Mouse (Mus musculus): ENCODE measurements around the gene Recql5. TPM values are rescaled to one million over a fixed set of nuclear protein-coding genes. Genes with fewer than 3 reads are reported as not detected.

Gene Recql5
- polyA plus RNA-seq, 1 experiment from 2014 or later: 6.1 TPM

DNA sequence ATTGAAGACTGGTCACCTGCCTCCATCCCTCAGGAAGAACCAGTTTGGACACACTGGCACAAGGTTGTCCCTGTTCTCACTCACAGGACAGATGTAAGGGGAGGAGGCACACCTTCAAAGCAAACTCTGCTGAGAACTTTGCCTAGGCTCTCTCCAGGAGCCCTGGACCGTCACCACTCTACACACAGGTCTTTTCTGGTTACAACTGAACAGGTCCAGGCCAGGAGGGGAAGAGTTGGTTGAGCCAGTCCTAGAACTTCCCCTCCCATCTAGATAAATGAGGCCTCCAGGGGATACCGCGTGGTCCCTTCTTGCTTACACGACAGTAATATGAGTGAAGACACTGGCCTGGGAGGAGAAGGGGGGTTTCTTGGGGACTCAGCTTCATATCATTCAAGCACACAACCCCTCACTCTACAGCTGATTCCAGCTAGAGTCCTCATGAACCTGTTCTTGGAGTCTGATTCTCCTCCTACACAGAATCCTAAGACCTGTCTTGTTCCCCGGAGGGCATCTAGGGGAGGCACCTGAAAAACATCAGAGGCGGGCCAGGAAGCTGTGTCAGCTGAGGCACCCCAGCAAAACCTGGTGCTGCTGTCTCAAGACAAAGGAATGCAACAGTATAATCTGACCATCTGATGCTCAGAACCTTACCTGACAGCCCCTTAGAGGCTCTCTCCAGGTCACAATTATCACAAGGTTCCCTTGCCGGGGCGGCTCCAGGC, 28.9 kb downstream of the Recql5 start:
- peaks cover 23% of the 10 kb centered on the region for H3K36me3 ChIP-seq (replicated peaks; ENCODE audit: insufficient read depth, low read length)
- peak overlapping the region; percentile 95 for H3K27ac ChIP-seq (ENCODE audit: low read depth)
- H3K4me3 ChIP-seq (ENCODE audit: low read depth, low read length): no peak overlapping the region
- DNase-seq: peak; percentile 25
- TF ChIP-seq CTCF (IDR thresholded peaks at IDR 0.05; ENCODE audit: low read depth): no peak
- no peak for TF ChIP-seq EP300 (IDR thresholded peaks at IDR 0.05; ENCODE audit: low read depth)
- H3K4me1 ChIP-seq (ENCODE audit: insufficient read depth): peaks cover 55% of the 10 kb centered on the region
- ATAC-seq: no peak
- H3K9ac ChIP-seq (replicated peaks): peak overlapping the region; percentile 53
- H3K4me2 ChIP-seq (ENCODE audit: low read depth, low read length): peak overlapping the region; percentile 77
- H3K27me3 ChIP-seq (ENCODE audit: insufficient read depth, low read length): no peaks in the 10 kb centered on the region
- no peaks in the 10 kb centered on the region for H3K9me3 ChIP-seq (ENCODE audit: low read length)
- WGBS (ENCODE audit: insufficient replicate concordance): 63% methylated on average over 8 of the region's 8 CpGs

DNA sequence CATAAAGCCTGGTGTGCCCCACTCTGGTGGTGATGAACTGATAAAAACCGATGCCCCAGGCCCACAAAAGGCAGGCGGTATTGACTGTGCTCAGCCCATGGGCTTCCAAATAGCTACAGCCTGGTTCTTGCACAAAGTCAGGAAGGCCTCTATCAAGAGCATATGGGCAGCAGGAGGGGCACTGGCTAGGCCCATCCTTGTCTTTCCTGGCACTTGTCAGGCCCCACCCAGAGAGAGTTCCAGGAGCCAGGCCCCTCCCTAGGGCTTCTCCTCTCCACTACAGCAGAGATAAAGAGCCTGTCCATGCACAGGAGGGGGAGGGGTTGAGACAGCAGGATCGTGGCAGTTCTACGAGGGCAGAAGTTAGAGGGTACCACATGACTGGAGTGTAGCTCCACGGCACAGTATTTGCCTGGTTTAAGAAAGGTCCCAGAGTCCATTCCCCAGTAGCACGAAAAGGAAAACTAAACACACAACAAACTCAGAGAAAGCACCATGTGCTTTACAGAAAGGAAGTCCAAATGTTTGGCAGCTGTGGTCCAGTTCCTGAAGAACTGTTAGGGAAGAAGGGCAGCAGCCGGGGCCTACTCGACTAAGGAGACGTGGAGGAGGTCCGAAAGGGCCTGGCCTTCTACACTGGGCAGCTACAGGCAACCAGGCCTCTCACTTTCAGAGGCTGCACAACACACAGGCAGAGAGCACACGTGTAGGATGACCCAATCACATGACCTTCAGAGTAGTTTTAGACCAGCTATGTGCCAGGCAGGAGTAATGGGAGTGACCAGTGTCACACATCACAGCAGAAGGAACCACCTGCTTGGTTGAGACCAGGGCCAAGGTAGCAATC, 29.7 kb downstream of the Recql5 start:
- Histone ChIP-seq H3K27me3 (ENCODE audit: insufficient read depth, low read length) (no peaks in the 10 kb centered on the region), H3K4me1 (ENCODE audit: insufficient read depth) (peaks cover 59% of the 10 kb centered on the region), H3K4me2 (ENCODE audit: low read depth, low read length) (peak overlapping the region; percentile 77), H3K9ac (replicated peaks) (peak overlapping the region; percentile 80), H3K9me3 (ENCODE audit: low read length) (no peaks in the 10 kb centered on the region), H3K4me3 (ENCODE audit: low read depth, low read length) (peak overlapping the region; percentile 63; the same call in 1 of the 2 replicates), H3K27ac (ENCODE audit: low read depth) (peak overlapping the region; percentile 95), H3K36me3 (replicated peaks; ENCODE audit: insufficient read depth, low read length) (peaks cover 22% of the 10 kb centered on the region)
- peak; percentile 81 for ATAC-seq
- DNase-seq: peak; percentile 77
- TF ChIP-seq CTCF (IDR thresholded peaks at IDR 0.05; ENCODE audit: low read depth): peak; percentile 9; the same call in 1 of the 2 replicates
- peak; percentile 81 for TF ChIP-seq EP300 (IDR thresholded peaks at IDR 0.05; ENCODE audit: low read depth)
- WGBS (ENCODE audit: insufficient replicate concordance): 39% methylated on average over 11 of the region's 11 CpGs

DNA sequence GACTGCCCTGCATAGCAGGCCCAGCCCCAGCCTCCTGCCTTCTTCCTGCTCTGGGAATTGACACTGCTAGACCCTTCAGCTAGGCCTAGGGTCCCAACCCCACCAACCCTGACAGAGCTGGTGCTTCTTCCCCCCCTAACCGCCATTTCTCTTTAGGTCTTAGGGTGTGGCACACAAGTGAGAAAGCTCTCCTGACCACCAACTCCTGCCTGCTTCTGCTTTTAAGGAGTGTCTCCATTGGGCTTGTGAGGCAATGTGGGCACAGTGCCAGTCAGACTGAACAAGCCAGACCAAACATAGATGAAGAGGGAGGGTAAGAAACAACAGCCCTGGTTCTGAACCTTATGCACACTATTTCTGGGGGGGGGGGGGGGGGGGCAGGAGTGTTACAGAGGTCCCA, 30.4 kb downstream of the Recql5 start:
- Histone ChIP-seq H3K4me2 (ENCODE audit: low read depth, low read length) (peak overlapping the region; percentile 77), H3K9ac (replicated peaks) (peak overlapping the region; percentile 80), H3K4me1 (ENCODE audit: insufficient read depth) (peaks cover 59% of the 10 kb centered on the region), H3K4me3 (ENCODE audit: low read depth, low read length) (peak overlapping the region; percentile 63), H3K36me3 (replicated peaks; ENCODE audit: insufficient read depth, low read length) (peaks cover 17% of the 10 kb centered on the region), H3K9me3 (ENCODE audit: low read length) (no peaks in the 10 kb centered on the region), H3K27ac (ENCODE audit: low read depth) (peak overlapping the region; percentile 95), H3K27me3 (ENCODE audit: insufficient read depth, low read length) (no peaks in the 10 kb centered on the region)
- TF ChIP-seq CTCF (IDR thresholded peaks at IDR 0.05; ENCODE audit: low read depth) (no peak), EP300 (IDR thresholded peaks at IDR 0.05; ENCODE audit: low read depth) (no peak)
- 33% methylated on average over 1 of the region's 1 CpGs for WGBS (ENCODE audit: insufficient replicate concordance)
- DNase-seq: peak; percentile 81
- ATAC-seq: peak; percentile 18

DNA sequence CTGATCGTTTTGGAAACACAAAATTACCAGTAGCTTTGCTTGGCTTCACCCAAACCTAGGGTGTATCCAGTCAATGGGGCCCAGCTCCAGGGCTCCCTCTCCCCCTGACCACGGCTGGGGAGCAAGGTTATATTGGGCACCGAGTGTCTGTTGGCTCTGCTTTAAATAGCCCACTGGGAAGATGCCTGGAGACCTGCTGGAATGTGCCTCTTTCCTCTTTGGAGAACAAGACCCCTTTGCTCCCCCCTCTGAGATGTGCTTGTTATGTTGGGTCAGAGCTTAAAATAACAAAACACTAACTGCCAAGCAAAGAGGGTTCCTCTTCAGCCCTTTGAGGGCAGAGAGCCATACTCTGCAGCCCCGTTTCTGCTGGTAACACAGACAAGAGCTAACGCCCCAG, 31.1 kb downstream of the Recql5 start:
- Histone ChIP-seq H3K4me3 (ENCODE audit: low read depth, low read length) (peak overlapping the region; percentile 63), H3K9ac (replicated peaks) (peak overlapping the region; percentile 80), H3K4me1 (ENCODE audit: insufficient read depth) (peaks cover 59% of the 10 kb centered on the region), H3K36me3 (replicated peaks; ENCODE audit: insufficient read depth, low read length) (peaks cover 17% of the 10 kb centered on the region), H3K27ac (ENCODE audit: low read depth) (peak overlapping the region; percentile 95), H3K4me2 (ENCODE audit: low read depth, low read length) (peak overlapping the region; percentile 77), H3K9me3 (ENCODE audit: low read length) (no peaks in the 10 kb centered on the region), H3K27me3 (ENCODE audit: insufficient read depth, low read length) (no peaks in the 10 kb centered on the region)
- ATAC-seq: no peak
- no peak for TF ChIP-seq CTCF (IDR thresholded peaks at IDR 0.05; ENCODE audit: low read depth)
- TF ChIP-seq EP300 (IDR thresholded peaks at IDR 0.05; ENCODE audit: low read depth): no peak
- WGBS (ENCODE audit: insufficient replicate concordance): 42% methylated on average over 5 of the region's 5 CpGs
- no peak for DNase-seq

DNA sequence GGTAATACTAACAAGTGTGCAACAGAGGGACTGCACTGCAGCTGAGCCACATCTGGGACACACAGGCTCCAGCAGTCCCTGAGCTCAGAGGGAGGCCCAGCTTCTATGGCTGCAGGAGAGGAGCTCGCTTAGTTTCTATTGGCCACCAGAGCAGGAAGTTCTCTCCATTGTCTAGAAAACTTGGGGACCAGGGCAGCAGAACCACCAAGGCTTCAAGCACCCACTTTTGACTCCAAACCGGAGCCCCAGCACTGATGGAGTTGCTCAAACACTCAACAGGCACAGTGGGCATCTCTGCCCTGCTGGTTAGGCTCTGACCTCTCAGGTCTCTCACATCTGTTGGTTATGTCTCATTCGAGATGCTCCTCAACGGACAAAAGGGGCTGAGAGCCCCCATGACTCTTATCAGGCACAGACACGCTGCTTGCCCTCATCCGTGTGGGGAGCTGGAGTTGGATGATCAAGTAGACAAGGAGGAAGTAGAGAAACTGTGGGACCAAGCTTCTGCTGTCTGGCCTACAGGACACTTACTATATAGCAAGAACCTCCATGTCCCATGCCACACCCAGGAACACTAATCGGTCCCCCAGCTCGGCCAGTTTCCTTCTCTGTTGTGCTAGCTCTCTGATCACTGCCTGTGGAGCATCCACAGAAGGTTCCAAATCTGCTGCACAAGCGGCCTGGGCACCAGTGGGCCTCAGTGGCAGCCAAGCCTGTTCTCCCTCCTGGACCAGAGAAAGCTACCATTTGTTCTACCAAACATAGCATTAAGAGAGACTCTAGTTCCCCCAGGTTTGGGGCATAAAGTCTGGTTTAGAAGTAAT, 31.7 kb downstream of the Recql5 start:
- no peaks in the 10 kb centered on the region for H3K9me3 ChIP-seq (ENCODE audit: low read length)
- ATAC-seq (peak; percentile 54), DNase-seq (no peak)
- H3K4me2 ChIP-seq (ENCODE audit: low read depth, low read length): peak overlapping the region; percentile 77
- peak overlapping the region; percentile 80 for H3K9ac ChIP-seq (replicated peaks)
- no peak for TF ChIP-seq CTCF (IDR thresholded peaks at IDR 0.05; ENCODE audit: low read depth)
- peak; percentile 92 for TF ChIP-seq EP300 (IDR thresholded peaks at IDR 0.05; ENCODE audit: low read depth)
- WGBS (ENCODE audit: insufficient replicate concordance): 45% methylated on average over 9 of the region's 9 CpGs
- peaks cover 59% of the 10 kb centered on the region for H3K4me1 ChIP-seq (ENCODE audit: insufficient read depth)
- H3K4me3 ChIP-seq (ENCODE audit: low read depth, low read length): peak overlapping the region; percentile 63
- H3K36me3 ChIP-seq (replicated peaks; ENCODE audit: insufficient read depth, low read length): peaks cover 16% of the 10 kb centered on the region
- peak overlapping the region; percentile 95 for H3K27ac ChIP-seq (ENCODE audit: low read depth)
- no peaks in the 10 kb centered on the region for H3K27me3 ChIP-seq (ENCODE audit: insufficient read depth, low read length)

Data from liver, postnatal 0 days (tissue).